Mouse (Mus musculus) embryo, embryonic 9.5 days (tissue): Measurements from ENCODE around the gene Gpr162.
"Not testable (repeated sequence)": the region's sequence is repeated elsewhere in the genome, so short reads cannot be mapped to it uniquely, and the experiment has no call there.

Experiments used
- DNase-seq: peaks from one replicate; pipeline ENCODE4 v3.0.0-alpha.2; 2017; ENCODE audit errors: extremely low spot score

Gpr162 gene

GRCm38 (mm10) chr6:124836411-124836810 lies 27.4 kb downstream of the Gpr162 start:
- no peak for DNase-seq

- DNase-seq, result no peak
Observed at GRCm38 (mm10) chr6:124835531-124835930, 28.3 kb downstream of the Gpr162 start.

GRCm38 (mm10) chr6:124834512-124835081 lies 29.2 kb downstream of the Gpr162 start:
- DNase-seq, result no peak

GRCm38 (mm10) chr6:124831649-124832048 lies 32.1 kb downstream of the Gpr162 start:
- no peak for DNase-seq

- not testable (repeated sequence) for DNase-seq
Observed at GRCm38 (mm10) chr6:124831199-124831598, 32.6 kb downstream of the Gpr162 start.

GRCm38 (mm10) chr6:124829799-124830700 lies 33.7 kb downstream of the Gpr162 start:
- peak; percentile 90 for DNase-seq

GRCm38 (mm10) chr6:124828868-124829798 lies 34.6 kb downstream of the Gpr162 start, which contains the start of the genes Usp5 and Cdca3:
TSS of gene Usp5 (minus strand) at chr6:124829484.
TSS of gene Cdca3 (plus strand) at chr6:124829547.
- peak; percentile 98 for DNase-seq

- DNase-seq, result peak; percentile 53
Observed at GRCm38 (mm10) chr6:124828101-124828592, 35.6 kb downstream of the Gpr162 start.

GRCm38 (mm10) chr6:124822049-124822448 lies 41.7 kb downstream of the Gpr162 start:
- no peak for DNase-seq

GRCm38 (mm10) chr6:124820891-124821290 lies 42.9 kb downstream of the Gpr162 start:
- DNase-seq, result no peak

GRCm38 (mm10) chr6:124817971-124818370 lies 45.8 kb downstream of the Gpr162 start:
- DNase-seq, result no peak

- no peak for DNase-seq
Observed at GRCm38 (mm10) chr6:124817563-124817962, 46.2 kb downstream of the Gpr162 start.

GRCm38 (mm10) chr6:124817125-124817524 lies 46.7 kb downstream of the Gpr162 start:
- DNase-seq, result no peak

GRCm38 (mm10) chr6:124816611-124817010 lies 47.2 kb downstream of the Gpr162 start:
- no peak for DNase-seq

- no peak for DNase-seq
Observed at GRCm38 (mm10) chr6:124814858-124815774, 48.7 kb downstream of the Gpr162 start.

- DNase-seq, result no peak
Observed at GRCm38 (mm10) chr6:124814448-124814847, 49.3 kb downstream of the Gpr162 start.

- DNase-seq, result peak; percentile 92
Observed at GRCm38 (mm10) chr6:124813933-124814332, 49.9 kb downstream of the Gpr162 start, which contains the start of gene Tpi1. TSS of gene Tpi1 (minus strand) at chr6:124814296.

- DNase-seq, result peak; percentile 75
Observed at GRCm38 (mm10) chr6:124813496-124813895, 50.3 kb downstream of the Gpr162 start.

GRCm38 (mm10) chr6:124812848-124813247 lies 50.9 kb downstream of the Gpr162 start:
- DNase-seq, result no peak
